Mouse (Mus musculus) stomach, postnatal 0 days (tissue): Measurements from ENCODE around the gene Rps6ka1.
"Not testable (repeated sequence)": the region's sequence is repeated elsewhere in the genome, so short reads cannot be mapped to it uniquely, and the experiment has no call there.

Source experiments
- CTCF ChIP-seq: IDR thresholded peaks from 2 replicates; pipeline ENCODE4 v1.5.1; 2016; ENCODE audit warnings: antibody characterized with exemption, low read depth, mild to moderate bottlenecking, moderate library complexity
- EP300 ChIP-seq: optimal IDR thresholded peaks from 2 replicates; pipeline ENCODE3; 2016; ENCODE audit warnings: antibody characterized with exemption

GRCm38 (mm10) chr4:133918093-133918825 is 30.7 kb upstream of the Rps6ka1 start:
- not testable (repeated sequence) for TF ChIP-seq CTCF, EP300
